Mouse (Mus musculus) heart, embryonic 11.5 days (tissue): Measurements from ENCODE around the gene Cntrl. TPM values are rescaled to one million over a fixed set of nuclear protein-coding genes. Genes with fewer than 3 reads are reported as not detected.

Source experiments
- ATAC-seq: fragments of 200-750 bp; cut with Nextera tagmentation; replicated peaks from 2 replicates; pipeline ENCODE4 v1.8.0; 2017; ENCODE audit warnings: moderate library complexity; ENCODE audit not compliant: insufficient number of reproducible peaks, low FRiP score, low TSS enrichment
- H3K27ac ChIP-seq: fragments of 300-500 bp; sonication (generic); 2 replicates; pipeline ENCODE4 v1.5.1; 2014; ENCODE audit warnings: mild to moderate bottlenecking, low read depth, low read length
- H3K27me3 ChIP-seq: fragments of 300-500 bp; sonication (generic); 2 replicates; pipeline ENCODE4 v1.6.1; 2014; ENCODE audit warnings: mild to moderate bottlenecking, low read length, mixed read lengths; ENCODE audit not compliant: control insufficient read depth, insufficient read depth
- H3K36me3 ChIP-seq: fragments of 300-500 bp; sonication (generic); 2 replicates; pipeline ENCODE4 v1.6.1; 2014; ENCODE audit warnings: mild to moderate bottlenecking, low read length, moderate library complexity, mixed read lengths; ENCODE audit not compliant: control insufficient read depth, insufficient read depth
- H3K4me1 ChIP-seq: fragments of 300-500 bp; sonication (generic); 2 replicates; pipeline ENCODE4 v1.6.1; 2014; ENCODE audit warnings: low read length; ENCODE audit not compliant: control insufficient read depth, insufficient read depth
- H3K4me2 ChIP-seq: fragments of 300-500 bp; sonication (generic); 2 replicates; pipeline ENCODE4 v1.6.1; 2014; ENCODE audit warnings: mild to moderate bottlenecking, moderate library complexity
- H3K4me3 ChIP-seq: fragments of 300-500 bp; sonication (generic); 2 replicates; pipeline ENCODE4 v1.5.1; 2014; ENCODE audit warnings: low read depth, low read length
- H3K9ac ChIP-seq: fragments of 300-500 bp; sonication (generic); 2 replicates; pipeline ENCODE4 v1.6.1; 2014; ENCODE audit warnings: mild to moderate bottlenecking, low read depth, low read length, moderate library complexity
- H3K9me3 ChIP-seq: fragments of 300-500 bp; sonication (generic); replicated peaks from 2 replicates; pipeline ENCODE4 v1.6.1; 2016; ENCODE audit warnings: low read length; ENCODE audit not compliant: control insufficient read depth
- WGBS: fragments of 180-500 bp; shearing (Covaris S2); extraction: QIAGEN DNeasy Blood & Tissue Kit; methylation state at CpG from one replicate; pipeline ENCODE4 v1.1.7; 2014; ENCODE audit not compliant: insufficient replicate concordance; 5-methylcytosine and 5-hydroxymethylcytosine counted together
- polyA plus RNA-seq: library from polyadenylated mRNA; unstranded; fragments of >200 nt; fragmentation: Nextera tagmentation; extraction: Ambion mirVana; gene quantifications from 2 replicates; pipeline ENCODE4 v1.2.1, GENCODE M21; 2014

Cntrl gene
- polyA plus RNA-seq, 1 experiment from 2014 or later: 23.0 TPM

GRCm38 (mm10) chr2:35208931-35209665, 99.8 kb downstream of the Cntrl start:
- Histone ChIP-seq H3K9ac (no peak overlapping the region), H3K4me3 (no peak overlapping the region), H3K27ac (no peak overlapping the region), H3K36me3 (no peaks in the 10 kb centered on the region), H3K27me3 (no peaks in the 10 kb centered on the region), H3K4me2 (no peak overlapping the region), H3K9me3 (no peaks in the 10 kb centered on the region), H3K4me1 (no peaks in the 10 kb centered on the region)
- ATAC-seq: no peak
- 68% methylated on average over 8 of the region's 8 CpGs for WGBS

- Histone ChIP-seq H3K27ac (no peak overlapping the region), H3K4me3 (no peak overlapping the region), H3K27me3 (no peaks in the 10 kb centered on the region), H3K4me1 (0 out of 2 replicates have a peak, but pooled peaks cover 3% of the 10 kb centered on the region), H3K9ac (no peak overlapping the region), H3K36me3 (no peaks in the 10 kb centered on the region), H3K4me2 (no peak overlapping the region), H3K9me3 (no peaks in the 10 kb centered on the region)
- ATAC-seq: no peak
- whole genome bisulfite sequencing: 72% methylated on average over 3 of the region's 3 CpGs
Measured at GRCm38 (mm10) chr2:35211681-35212080, 102.4 kb downstream of the Cntrl start.

GRCm38 (mm10) chr2:35213345-35213910, 104.1 kb downstream of the Cntrl start:
- H3K27me3 ChIP-seq: no peaks in the 10 kb centered on the region
- WGBS: 58% methylated on average over 12 of the region's 12 CpGs
- no peaks in the 10 kb centered on the region for H3K36me3 ChIP-seq
- no peak overlapping the region for H3K9ac ChIP-seq
- H3K4me1 ChIP-seq: 0 out of 2 replicates have a peak, but pooled peaks cover 3% of the 10 kb centered on the region
- no peak overlapping the region for H3K4me2 ChIP-seq
- no peaks in the 10 kb centered on the region for H3K9me3 ChIP-seq
- no peak for ATAC-seq
- H3K4me3 ChIP-seq: no peak overlapping the region
- no peak overlapping the region for H3K27ac ChIP-seq

- Histone ChIP-seq H3K9me3 (no peaks in the 10 kb centered on the region), H3K4me3 (peak overlapping the region; percentile 8; the same call in 1 of the 2 replicates), H3K9ac (no peak overlapping the region), H3K27ac (no peak overlapping the region), H3K4me2 (peak overlapping the region; percentile 46), H3K36me3 (no peaks in the 10 kb centered on the region), H3K4me1 (0 out of 2 replicates have a peak, but pooled peaks cover 3% of the 10 kb centered on the region), H3K27me3 (no peaks in the 10 kb centered on the region)
- 10% methylated on average over 12 of the region's 12 CpGs for WGBS
- ATAC-seq: no peak
Measured at GRCm38 (mm10) chr2:35214881-35215358, 105.6 kb downstream of the Cntrl start.

GRCm38 (mm10) chr2:35215363-35215762, 106.1 kb downstream of the Cntrl start:
- no peak overlapping the region for H3K9ac ChIP-seq
- H3K4me2 ChIP-seq: no peak overlapping the region
- H3K27me3 ChIP-seq: no peaks in the 10 kb centered on the region
- H3K4me3 ChIP-seq: no peak overlapping the region
- no peak for ATAC-seq
- no peaks in the 10 kb centered on the region for H3K9me3 ChIP-seq
- no peaks in the 10 kb centered on the region for H3K36me3 ChIP-seq
- no peak overlapping the region for H3K27ac ChIP-seq
- 0 out of 2 replicates have a peak, but pooled peaks cover 3% of the 10 kb centered on the region for H3K4me1 ChIP-seq
- WGBS: 78% methylated on average over 14 of the region's 14 CpGs

GRCm38 (mm10) chr2:35216701-35217100, 107.4 kb downstream of the Cntrl start:
- Histone ChIP-seq H3K4me1 (0 out of 2 replicates have a peak, but pooled peaks cover 3% of the 10 kb centered on the region), H3K36me3 (no peaks in the 10 kb centered on the region), H3K4me3 (no peak overlapping the region), H3K9me3 (no peaks in the 10 kb centered on the region), H3K27ac (no peak overlapping the region), H3K9ac (no peak overlapping the region), H3K4me2 (no peak overlapping the region), H3K27me3 (no peaks in the 10 kb centered on the region)
- WGBS: 84% methylated on average over 2 of the region's 2 CpGs
- ATAC-seq: no peak

GRCm38 (mm10) chr2:35218736-35219135, 109.4 kb downstream of the Cntrl start:
- no peak overlapping the region for H3K4me3 ChIP-seq
- H3K9ac ChIP-seq: no peak overlapping the region
- no peak for ATAC-seq
- no peak overlapping the region for H3K27ac ChIP-seq
- 0 out of 2 replicates have a peak, but pooled peaks cover 3% of the 10 kb centered on the region for H3K4me1 ChIP-seq
- no peaks in the 10 kb centered on the region for H3K9me3 ChIP-seq
- H3K36me3 ChIP-seq: no peaks in the 10 kb centered on the region
- 90% methylated on average over 3 of the region's 3 CpGs for WGBS
- H3K27me3 ChIP-seq: no peaks in the 10 kb centered on the region
- H3K4me2 ChIP-seq: no peak overlapping the region

- WGBS: 75% methylated on average over 6 of the region's 6 CpGs
- Histone ChIP-seq H3K27me3 (no peaks in the 10 kb centered on the region), H3K36me3 (no peaks in the 10 kb centered on the region), H3K9ac (no peak overlapping the region), H3K4me3 (no peak overlapping the region), H3K4me1 (no peaks in the 10 kb centered on the region), H3K9me3 (no peaks in the 10 kb centered on the region), H3K27ac (no peak overlapping the region), H3K4me2 (no peak overlapping the region)
- no peak for ATAC-seq
Measured at GRCm38 (mm10) chr2:35222822-35223391, 113.6 kb downstream of the Cntrl start.
